Mouse (Mus musculus) olfactory bulb, adult 2 months (tissue): ENCODE measurements around the gene Rab11b. TPM values are rescaled to one million over a fixed set of nuclear protein-coding genes. Genes with fewer than 3 reads are reported as not detected.

Source experiments
- H3K27ac ChIP-seq: fragments of 200-500 bp; 2 replicates; pipeline ENCODE4 v1.5.1; 2012; ENCODE audit warnings: low read depth, low read length; ENCODE audit not compliant: insufficient read depth
- H3K4me1 ChIP-seq: fragments of 200-500 bp; 2 replicates; pipeline ENCODE4 v1.6.1; 2012; ENCODE audit warnings: low read length; ENCODE audit not compliant: control insufficient read depth, insufficient read depth
- H3K4me3 ChIP-seq: fragments of 200-500 bp; 2 replicates; pipeline ENCODE4 v1.5.1; 2012; ENCODE audit warnings: mild to moderate bottlenecking, low read depth, low read length, moderate library complexity; ENCODE audit not compliant: insufficient read depth
- CTCF ChIP-seq: fragments of 200-500 bp; IDR thresholded peaks from 2 replicates; pipeline ENCODE4 v1.5.1; 2012; ENCODE audit warnings: low read depth, mild to moderate bottlenecking, low read length, moderate library complexity; ENCODE audit not compliant: insufficient read depth
- POLR2A ChIP-seq: fragments of 200-500 bp; IDR thresholded peaks from 2 replicates; pipeline ENCODE4 v1.6.1; 2012; ENCODE audit warnings: mild to moderate bottlenecking, low read depth, low read length, moderate library complexity; ENCODE audit not compliant: insufficient read depth
- WGBS: fragments of 180-500 bp; shearing (Covaris S2); methylation state at CpG from one replicate; pipeline ENCODE4 v1.1.7; 2018; 5-methylcytosine and 5-hydroxymethylcytosine counted together
- polyA plus RNA-seq: library from polyadenylated mRNA; stranded (reverse); fragments of >200 nt; gene quantifications from 2 replicates; pipeline ENCODE4 v1.2.4, GENCODE M21; 2012; ENCODE audit warnings: low replicate concordance; ENCODE audit not compliant: missing spikeins, insufficient read depth, insufficient read length

Rab11b gene
- polyA plus RNA-seq, 1 experiment = not detected

DNA sequence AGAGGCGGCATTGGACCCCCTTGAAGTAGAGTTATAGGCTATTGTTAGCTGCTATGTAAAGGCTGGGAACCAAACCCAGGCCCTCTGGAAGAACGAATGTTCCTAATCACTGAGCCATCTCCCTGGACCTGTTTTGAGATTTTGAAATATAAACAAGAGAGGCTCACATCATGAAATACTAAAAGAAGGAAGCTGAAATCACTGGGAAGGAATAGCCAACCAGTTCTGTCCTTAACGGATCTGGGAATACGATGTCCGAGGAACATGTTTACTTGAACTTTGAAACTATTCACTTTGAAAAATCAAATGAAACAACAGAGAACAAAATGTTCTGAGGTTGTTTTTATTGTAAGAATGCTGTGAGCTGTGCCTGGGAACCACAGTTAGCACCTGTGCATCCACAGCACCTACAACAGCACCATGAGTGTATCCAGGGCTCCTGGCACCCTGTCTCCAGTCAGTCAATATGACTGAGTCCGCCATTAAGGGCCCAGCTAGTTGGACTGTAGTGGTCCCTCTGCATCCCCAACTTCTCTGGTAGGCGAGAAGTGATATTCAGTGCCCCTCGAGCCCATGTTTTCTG, 14.3 kb upstream of the Rab11b start:
- 78% methylated on average over 8 of the region's 8 CpGs for WGBS

DNA sequence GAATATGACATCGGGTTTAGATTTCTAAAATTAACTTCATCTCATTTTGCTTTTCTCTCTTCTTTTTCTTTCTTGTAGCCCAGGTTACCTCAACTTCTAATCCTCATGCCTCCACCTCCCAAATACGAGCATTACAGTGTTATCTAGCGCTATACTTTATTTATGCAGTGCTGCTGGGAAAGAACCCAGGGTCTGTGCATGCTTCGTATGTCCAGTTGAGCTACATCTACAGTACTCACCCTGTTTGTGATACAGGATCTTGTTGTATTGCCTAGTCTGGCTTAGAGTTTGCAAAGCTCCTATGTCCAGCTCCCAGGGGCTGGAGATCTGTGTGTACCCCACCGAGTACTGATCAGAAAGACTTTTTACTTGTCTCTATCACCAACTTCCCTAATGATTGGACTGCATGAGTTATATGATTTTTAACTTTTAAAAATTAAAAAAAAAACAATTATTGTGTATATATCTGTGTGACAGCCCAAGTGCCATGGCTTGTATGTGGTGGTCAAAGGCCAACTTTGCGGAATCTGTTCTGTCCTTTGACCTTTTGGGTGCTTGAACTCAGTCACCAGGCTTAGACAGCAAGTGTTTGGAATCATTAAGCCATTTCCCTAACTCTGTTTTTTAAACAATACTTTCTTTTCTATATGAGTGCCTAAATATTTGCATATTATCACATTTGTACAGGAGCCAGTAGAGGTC, 13.7 kb upstream of the Rab11b start:
- TF ChIP-seq CTCF (no peak), POLR2A (no peak)
- WGBS = 93% methylated on average over 6 of the region's 6 CpGs
- no peak overlapping the region for H3K27ac ChIP-seq
- no peaks in the 10 kb centered on the region for H3K4me1 ChIP-seq
- no peak overlapping the region for H3K4me3 ChIP-seq

More for the DNA sequence above, 14.3 kb upstream of the Rab11b start:
- Histone ChIP-seq H3K27ac (no peak overlapping the region), H3K4me3 (no peak overlapping the region), H3K4me1 (peaks cover 5% of the 10 kb centered on the region; the same call in 1 of the 2 replicates)
- no peak for TF ChIP-seq CTCF
- TF ChIP-seq POLR2A = no peak

DNA sequence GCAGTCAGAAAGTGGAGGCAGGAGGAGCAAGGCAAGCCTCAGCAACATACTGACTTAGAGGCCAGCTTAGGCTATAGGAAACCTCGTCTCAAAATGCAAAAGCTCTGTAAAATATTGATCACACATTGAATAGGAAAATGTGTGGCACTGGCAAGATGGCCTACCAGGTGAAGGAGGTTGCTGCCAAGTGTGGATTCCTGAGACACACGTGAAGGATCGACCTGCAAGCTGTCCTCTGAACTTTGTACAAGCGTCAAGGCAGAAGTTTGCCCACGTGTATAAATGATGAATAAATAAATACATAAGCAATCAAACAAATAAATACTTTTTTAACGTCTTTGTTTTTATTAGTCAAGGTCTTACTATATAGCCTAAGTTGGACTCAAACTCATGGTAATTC, 13.1 kb upstream of the Rab11b start:
- no peak overlapping the region for H3K27ac ChIP-seq
- 83% methylated on average over 6 of the region's 6 CpGs for WGBS
- H3K4me1 ChIP-seq = no peaks in the 10 kb centered on the region
- no peak overlapping the region for H3K4me3 ChIP-seq
- TF ChIP-seq POLR2A (no peak), CTCF (no peak)

DNA sequence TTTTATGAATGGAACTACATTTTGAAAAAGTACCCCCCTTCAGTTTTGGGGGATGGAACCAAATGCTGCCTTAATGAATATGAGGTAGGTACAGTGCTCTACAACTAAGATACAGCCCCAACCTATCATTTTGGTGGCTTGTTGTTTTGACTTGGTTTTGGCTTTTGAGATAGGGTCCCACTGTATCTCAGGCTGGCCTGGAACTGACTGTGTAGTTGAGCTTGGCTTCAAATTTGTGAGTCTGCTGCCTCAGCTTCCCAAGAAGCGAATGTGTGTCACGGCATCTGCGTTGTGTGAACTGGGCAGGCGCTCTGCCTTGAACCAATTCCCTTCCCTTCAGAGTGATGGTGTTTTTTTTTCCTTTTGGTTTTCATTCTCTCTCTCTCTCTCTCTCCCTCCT, 11.3 kb upstream of the Rab11b start:
- Histone ChIP-seq H3K4me1 (no peaks in the 10 kb centered on the region), H3K4me3 (no peak overlapping the region), H3K27ac (no peak overlapping the region)
- no peak for TF ChIP-seq CTCF
- no peak for TF ChIP-seq POLR2A
- 96% methylated on average over 4 of the region's 4 CpGs for WGBS

DNA sequence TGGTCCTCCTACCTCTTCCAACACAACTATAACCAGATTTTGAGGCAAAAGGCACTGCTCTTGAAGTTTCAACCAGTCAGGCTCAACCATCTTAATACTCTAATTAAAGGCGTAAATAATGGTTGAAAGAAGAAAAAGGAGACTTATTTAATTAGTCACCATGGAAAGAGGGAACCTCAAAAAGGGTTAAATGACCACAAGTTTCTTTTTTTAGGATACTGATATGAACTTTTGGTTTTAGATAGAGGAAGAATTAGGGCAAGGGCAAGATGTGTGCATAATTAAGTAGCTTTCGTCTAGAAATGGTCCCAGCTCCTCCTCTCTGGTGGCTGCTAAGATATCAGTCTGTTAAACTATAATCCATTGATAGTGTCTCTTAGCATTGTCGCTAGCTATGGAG, 6.1 kb upstream of the Rab11b start:
- H3K4me1 ChIP-seq = no peaks in the 10 kb centered on the region
- H3K27ac ChIP-seq = no peak overlapping the region
- TF ChIP-seq POLR2A (no peak), CTCF (no peak)
- no peak overlapping the region for H3K4me3 ChIP-seq
- WGBS = 78% methylated on average over 3 of the region's 3 CpGs

DNA sequence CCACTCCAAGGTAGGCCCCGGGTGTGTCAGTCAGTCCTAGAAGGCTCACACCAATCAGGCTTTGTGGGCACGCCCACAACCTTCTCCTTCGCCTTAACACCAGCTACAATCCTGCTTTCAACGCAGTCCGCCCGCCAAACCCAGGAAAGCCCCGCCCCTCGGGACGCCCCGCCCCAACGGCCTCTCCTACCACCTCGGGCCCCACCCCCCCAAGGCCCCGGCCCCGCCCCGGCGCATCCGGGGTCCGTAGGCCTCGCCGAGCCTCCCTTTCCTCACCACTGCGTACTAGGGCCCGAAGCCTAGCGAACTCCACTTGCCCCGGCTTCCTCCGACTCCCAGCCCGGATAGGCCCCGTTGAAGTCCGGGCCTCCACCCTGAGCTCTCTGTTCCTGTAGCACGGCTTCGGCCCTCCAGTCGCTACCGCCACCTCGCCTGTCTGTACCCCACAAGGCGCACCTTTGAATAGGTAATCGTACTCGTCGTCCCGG, 519 bp downstream of the Rab11b start:
- 0% methylated on average over 37 of the region's 38 CpGs for WGBS
- peak overlapping the region; percentile 84 for H3K4me3 ChIP-seq
- peak overlapping the region; percentile 99 for H3K27ac ChIP-seq
- TF ChIP-seq POLR2A (0 out of 2 replicates have a peak, but pooled peaks have one; percentile 53), CTCF (no peak)
- H3K4me1 ChIP-seq = peaks cover 27% of the 10 kb centered on the region

DNA sequence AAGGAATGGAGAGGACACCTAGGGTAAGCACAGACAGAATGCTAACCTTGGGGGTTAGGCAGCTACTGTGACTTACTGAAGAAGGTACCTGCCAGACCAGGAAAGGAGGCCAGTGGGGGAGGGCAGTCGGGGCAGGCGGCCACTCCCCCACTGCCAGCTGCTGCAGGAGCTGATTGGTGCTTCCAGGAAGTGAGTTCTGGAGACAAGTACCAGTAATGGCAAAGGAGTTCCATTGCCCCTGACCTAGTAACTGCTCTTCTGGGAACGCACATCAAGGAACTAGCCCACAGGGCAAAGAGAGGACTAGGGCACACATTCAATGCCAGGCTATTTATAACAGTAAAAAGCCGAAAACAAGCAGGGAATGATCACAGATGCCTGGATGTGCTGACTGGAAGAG, 3.1 kb downstream of the Rab11b start:
- peaks cover 29% of the 10 kb centered on the region for H3K4me1 ChIP-seq
- 29% methylated on average over 4 of the region's 4 CpGs for WGBS
- H3K4me3 ChIP-seq = no peak overlapping the region
- H3K27ac ChIP-seq = no peak overlapping the region
- no peak for TF ChIP-seq CTCF
- no peak for TF ChIP-seq POLR2A

DNA sequence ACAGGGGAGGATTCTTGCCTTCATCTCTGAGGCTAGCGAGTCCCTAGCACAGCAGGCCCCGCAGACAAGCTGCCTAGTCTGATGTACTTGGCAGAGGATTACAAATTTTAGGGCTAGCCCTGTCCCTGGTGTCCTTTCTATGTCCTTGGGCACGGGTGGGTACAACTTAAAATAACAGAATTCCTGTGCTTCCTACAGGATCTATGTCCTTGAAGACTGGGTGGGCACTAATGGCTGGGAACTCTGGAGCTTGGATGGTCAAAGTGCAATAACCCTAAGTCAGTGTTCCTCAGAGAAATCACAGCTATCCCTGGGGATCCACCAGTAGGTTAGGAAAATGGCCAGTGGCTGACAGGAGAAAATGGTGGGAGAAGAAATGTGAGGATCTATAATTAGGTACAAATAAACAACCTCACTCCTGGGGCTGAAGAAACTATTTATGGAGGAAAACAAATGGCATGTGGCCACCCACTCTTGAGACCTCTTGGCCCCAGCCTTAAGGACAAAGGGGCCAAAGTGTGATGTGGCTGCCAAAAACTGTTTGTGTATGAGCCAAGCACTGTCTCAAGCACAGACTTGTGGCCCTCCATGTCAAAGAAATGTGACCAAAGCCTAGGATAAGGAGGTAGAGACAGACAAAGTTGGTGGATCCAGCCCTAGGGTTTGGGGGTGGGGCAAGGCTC, 4.1 kb downstream of the Rab11b start:
- TF ChIP-seq CTCF = no peak
- no peak for TF ChIP-seq POLR2A
- H3K4me3 ChIP-seq = no peak overlapping the region
- peaks cover 30% of the 10 kb centered on the region for H3K4me1 ChIP-seq
- 53% methylated on average over 3 of the region's 3 CpGs for WGBS
- H3K27ac ChIP-seq = peak overlapping the region; percentile 23; the same call in 1 of the 2 replicates
